7 mouse cellular contexts compared by ENCODE assay signal in the genomic region with DNA sequence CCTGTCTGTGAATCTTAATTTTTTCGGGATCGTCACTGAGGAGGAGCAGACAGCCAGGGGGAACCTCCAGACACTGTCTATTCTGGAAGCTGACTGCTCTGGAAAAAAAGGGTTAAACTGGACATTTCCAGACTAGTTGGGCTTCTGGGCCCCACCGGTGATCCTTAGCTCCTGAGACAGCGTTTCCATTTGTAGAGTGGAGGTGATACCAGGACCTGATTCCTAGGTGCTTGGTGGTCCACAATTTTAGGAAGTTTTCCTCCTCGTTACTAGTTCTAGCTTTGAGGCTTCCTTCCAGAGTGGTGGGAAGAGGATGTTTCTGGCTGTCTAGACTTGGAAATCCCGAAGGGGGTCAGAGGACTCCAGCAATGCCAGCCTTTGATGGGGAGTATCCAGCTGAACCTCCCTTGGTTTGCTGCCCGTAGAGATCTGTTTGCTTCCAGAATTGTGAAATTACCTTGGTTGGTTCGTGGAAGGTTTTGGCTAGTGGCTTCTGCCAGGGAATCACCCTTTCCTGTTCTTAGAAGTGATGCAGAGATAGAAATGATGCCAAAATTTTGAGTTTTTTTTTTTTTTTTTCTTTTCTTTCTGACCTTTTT. TPM values are rescaled to one million over a fixed set of nuclear protein-coding genes. Genes with fewer than 3 reads are reported as not detected.
DNase-seq lines count a peak whose midpoint lies in the region; ATAC-seq and TF ChIP-seq lines count a peak whose summit lies in the region.

No protein-coding gene starts in this region.

- no peaks in the 10 kb centered on the region for H3K9me3 ChIP-seq in lung, postnatal 0 days (ENCODE audit: low read length)
- no peaks in the 10 kb centered on the region for H3K9me3 ChIP-seq in forebrain, embryonic 10.5 days
- H3K9me3 ChIP-seq in limb, embryonic 11.5 days (ENCODE audit: control insufficient read depth, low read length), result no peaks in the 10 kb centered on the region
- no peaks in the 10 kb centered on the region for H3K9me3 ChIP-seq in stomach, embryonic 14.5 days (ENCODE audit: control insufficient read depth, low read depth, low read length)

- no peak for DNase-seq in lung, postnatal 0 days (ENCODE audit: low spot score)
- no peak for DNase-seq in lung, postnatal 4 days
- no peak for DNase-seq in forebrain, embryonic 10.5 days (ENCODE audit: extremely low spot score, low spot score)
- DNase-seq in limb, embryonic 11.5 days (ENCODE audit: low spot score), result no peak
- no peak for DNase-seq in layer of hippocampus, adult 9-11 months
- no peak for DNase-seq in ovary, postnatal 10 days (ENCODE audit: low spot score)

- H3K36me3 ChIP-seq in lung, postnatal 0 days (ENCODE audit: insufficient read depth, low read length), result no peaks in the 10 kb centered on the region
- H3K36me3 ChIP-seq in forebrain, embryonic 10.5 days (replicated peaks), result peaks cover 13% of the 10 kb centered on the region
- H3K36me3 ChIP-seq in limb, embryonic 11.5 days (ENCODE audit: control insufficient read depth, insufficient read depth, low read length), result no peaks in the 10 kb centered on the region
- no peaks in the 10 kb centered on the region for H3K36me3 ChIP-seq in stomach, embryonic 14.5 days (ENCODE audit: control insufficient read depth, insufficient read depth, low read length)

- H3K4me3 ChIP-seq in lung, postnatal 0 days (ENCODE audit: low read depth, low read length), result peak overlapping the region; percentile 78
- H3K4me3 ChIP-seq in forebrain, embryonic 10.5 days, result peak overlapping the region; percentile 100
- H3K4me3 ChIP-seq in limb, embryonic 11.5 days (ENCODE audit: low read depth, low read length), result peak overlapping the region; percentile 97
- peak overlapping the region; percentile 91 for H3K4me3 ChIP-seq in stomach, embryonic 14.5 days (ENCODE audit: low read depth, low read length)

- no peak for ATAC-seq in lung, postnatal 0 days
- ATAC-seq in limb, embryonic 11.5 days (ENCODE audit: insufficient number of reproducible peaks, low FRiP score, low TSS enrichment, low read depth), result no peak
- ATAC-seq in stomach, embryonic 14.5 days (ENCODE audit: insufficient number of reproducible peaks, insufficient read depth, low FRiP score, low read depth), result no peak

- no peak for TF ChIP-seq CTCF in lung, postnatal 0 days (IDR thresholded peaks at IDR 0.05)

- WGBS in lung, postnatal 0 days, result 1% methylated on average over 8 of the region's 8 CpGs
- 16% methylated on average over 8 of the region's 8 CpGs for WGBS in forebrain, embryonic 10.5 days
- 11% methylated on average over 8 of the region's 8 CpGs for WGBS in limb, embryonic 11.5 days
- WGBS in stomach, embryonic 14.5 days, result 9% methylated on average over 8 of the region's 8 CpGs

- peak overlapping the region; percentile 80 for H3K4me2 ChIP-seq in lung, postnatal 0 days (replicated peaks; ENCODE audit: low read depth, low read length)
- H3K4me2 ChIP-seq in limb, embryonic 11.5 days (ENCODE audit: low read depth, severe bottlenecking), result peak overlapping the region; percentile 56
- H3K4me2 ChIP-seq in stomach, embryonic 14.5 days (replicated peaks; ENCODE audit: low read depth, low read length), result peak overlapping the region; percentile 69

- TF ChIP-seq EP300 in lung, postnatal 0 days (IDR thresholded peaks at IDR 0.05), result no peak

- peak overlapping the region; percentile 87 for H3K9ac ChIP-seq in lung, postnatal 0 days (replicated peaks; ENCODE audit: low read depth)
- H3K9ac ChIP-seq in limb, embryonic 11.5 days (ENCODE audit: low read length), result peak overlapping the region; percentile 96
- peak overlapping the region; percentile 95 for H3K9ac ChIP-seq in stomach, embryonic 14.5 days (replicated peaks; ENCODE audit: low read depth, low read length)

- peak overlapping the region; percentile 73 for H3K27ac ChIP-seq in lung, postnatal 0 days (ENCODE audit: low read length)
- H3K27ac ChIP-seq in forebrain, embryonic 10.5 days, result peak overlapping the region; percentile 96
- H3K27ac ChIP-seq in limb, embryonic 11.5 days (replicated peaks; ENCODE audit: low read depth, low read length), result peak overlapping the region; percentile 72; the same call in 1 of the 2 replicates
- H3K27ac ChIP-seq in stomach, embryonic 14.5 days (ENCODE audit: low read length), result peak overlapping the region; percentile 74; the same call in 1 of the 2 replicates

- H3K4me1 ChIP-seq in lung, postnatal 0 days (ENCODE audit: insufficient read depth, low read depth, low read length), result peaks cover 17% of the 10 kb centered on the region; the same call in 1 of the 2 replicates
- H3K4me1 ChIP-seq in forebrain, embryonic 10.5 days, result peaks cover 44% of the 10 kb centered on the region
- H3K4me1 ChIP-seq in limb, embryonic 11.5 days (ENCODE audit: control insufficient read depth, insufficient read depth, low read length), result peaks cover 23% of the 10 kb centered on the region
- peaks cover 29% of the 10 kb centered on the region for H3K4me1 ChIP-seq in stomach, embryonic 14.5 days (ENCODE audit: control insufficient read depth, insufficient read depth, low read length)

- H3K27me3 ChIP-seq in lung, postnatal 0 days (replicated peaks; ENCODE audit: insufficient read depth, low read length), result no peaks in the 10 kb centered on the region
- H3K27me3 ChIP-seq in forebrain, embryonic 10.5 days (ENCODE audit: poor library complexity, severe bottlenecking), result no peaks in the 10 kb centered on the region
- H3K27me3 ChIP-seq in limb, embryonic 11.5 days (ENCODE audit: control insufficient read depth, insufficient read depth, low read length), result no peaks in the 10 kb centered on the region
- H3K27me3 ChIP-seq in stomach, embryonic 14.5 days (ENCODE audit: control insufficient read depth, insufficient read depth, low read length), result no peaks in the 10 kb centered on the region

RNA-seq across cellular contexts. Expression of gene Zfp598, which starts 0.9 kb away (rescaled TPM):
- polyA plus RNA-seq in lung, postnatal 0 days (2015; fragmentation: Nextera tagmentation; extraction: Ambion mirVana), result 10.5 and 11.9 TPM in 2 replicates
- 27.5 and 30.6 TPM in 2 replicates for polyA plus RNA-seq in forebrain, embryonic 10.5 days (2016; fragmentation: Nextera tagmentation; extraction: Ambion mirVana)
- polyA plus RNA-seq in limb, embryonic 11.5 days (2014; fragmentation: Nextera tagmentation; extraction: Ambion mirVana), result 36.3 and 42.0 TPM in 2 replicates
- 24.8 and 26.5 TPM in 2 replicates for polyA plus RNA-seq in stomach, embryonic 14.5 days (2014; fragmentation: Nextera tagmentation; extraction: Ambion mirVana)

RNA-seq across cellular contexts. Expression of gene Npw, which starts 12.1 kb away (rescaled TPM):
- polyA plus RNA-seq in lung, postnatal 0 days (2015; fragmentation: Nextera tagmentation; extraction: Ambion mirVana), result 8.6 and 10.3 TPM in 2 replicates
- polyA plus RNA-seq in forebrain, embryonic 10.5 days (2016; fragmentation: Nextera tagmentation; extraction: Ambion mirVana), result not detected in 2 replicates
- 0.31 and 0.54 TPM in 2 replicates for polyA plus RNA-seq in limb, embryonic 11.5 days (2014; fragmentation: Nextera tagmentation; extraction: Ambion mirVana)
- 0.42 and 0.90 TPM in 2 replicates for polyA plus RNA-seq in stomach, embryonic 14.5 days (2014; fragmentation: Nextera tagmentation; extraction: Ambion mirVana)

RNA-seq across cellular contexts. Expression of gene Syngr3, which starts 19.4 kb away (rescaled TPM):
- 0.19 and 0.33 TPM in 2 replicates for polyA plus RNA-seq in lung, postnatal 0 days (2015; fragmentation: Nextera tagmentation; extraction: Ambion mirVana)
- polyA plus RNA-seq in forebrain, embryonic 10.5 days (2016; fragmentation: Nextera tagmentation; extraction: Ambion mirVana), result 9.7 and 11.0 TPM in 2 replicates
- polyA plus RNA-seq in limb, embryonic 11.5 days (2014; fragmentation: Nextera tagmentation; extraction: Ambion mirVana), result 6.6 and 6.9 TPM in 2 replicates
- polyA plus RNA-seq in stomach, embryonic 14.5 days (2014; fragmentation: Nextera tagmentation; extraction: Ambion mirVana), result 5.6 and 6.3 TPM in 2 replicates

RNA-seq across cellular contexts. Expression of gene Slc9a3r2, which starts 20.2 kb away (rescaled TPM):
- polyA plus RNA-seq in lung, postnatal 0 days (2015; fragmentation: Nextera tagmentation; extraction: Ambion mirVana), result 316 and 341 TPM in 2 replicates
- 25.9 and 27.1 TPM in 2 replicates for polyA plus RNA-seq in forebrain, embryonic 10.5 days (2016; fragmentation: Nextera tagmentation; extraction: Ambion mirVana)
- polyA plus RNA-seq in limb, embryonic 11.5 days (2014; fragmentation: Nextera tagmentation; extraction: Ambion mirVana), result 59.3 and 60.4 TPM in 2 replicates
- 44.9 and 47.7 TPM in 2 replicates for polyA plus RNA-seq in stomach, embryonic 14.5 days (2014; fragmentation: Nextera tagmentation; extraction: Ambion mirVana)

RNA-seq across cellular contexts. Expression of gene Gfer, which starts 25.6 kb away (rescaled TPM):
- 26.1 and 29.0 TPM in 2 replicates for polyA plus RNA-seq in lung, postnatal 0 days (2015; fragmentation: Nextera tagmentation; extraction: Ambion mirVana)
- 57.7 and 60.3 TPM in 2 replicates for polyA plus RNA-seq in forebrain, embryonic 10.5 days (2016; fragmentation: Nextera tagmentation; extraction: Ambion mirVana)
- polyA plus RNA-seq in limb, embryonic 11.5 days (2014; fragmentation: Nextera tagmentation; extraction: Ambion mirVana), result 53.0 and 63.3 TPM in 2 replicates
- 38.5 and 40.8 TPM in 2 replicates for polyA plus RNA-seq in stomach, embryonic 14.5 days (2014; fragmentation: Nextera tagmentation; extraction: Ambion mirVana)
